Mouse (Mus musculus): ENCODE results near the gene Cyfip2. TPM values are rescaled to one million over a fixed set of nuclear protein-coding genes. Genes with fewer than 3 reads are reported as not detected.

The Cyfip2 gene
- polyA plus RNA-seq, 1 experiment from 2014 or later: 16.2 TPM

DNA sequence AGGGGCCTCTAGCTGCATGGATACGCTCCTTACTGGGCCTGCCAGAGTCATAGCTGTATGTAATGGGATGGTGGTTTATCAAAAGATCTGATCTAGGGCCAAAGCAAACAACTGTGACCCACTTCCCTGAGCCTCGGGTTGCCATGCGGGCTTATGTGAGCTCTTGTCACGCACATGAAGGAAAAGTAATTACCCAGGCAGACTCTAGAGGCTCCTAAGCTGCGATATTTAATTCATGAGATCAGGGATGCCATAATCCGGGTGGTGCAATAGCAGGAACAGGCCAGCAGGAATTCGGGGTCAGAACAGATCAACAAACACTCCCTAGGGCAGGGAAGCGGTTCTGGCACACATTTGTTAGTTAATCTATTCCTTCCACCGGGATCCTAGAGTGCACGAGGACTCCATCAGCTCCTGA, 21.7 kb downstream of the Cyfip2 start:
- ATAC-seq (ENCODE audit: insufficient number of reproducible peaks, low FRiP score, low TSS enrichment, low read depth) (no peak), DNase-seq (ENCODE audit: low spot score) (no peak)
- 49% methylated on average over 10 of the region's 10 CpGs for WGBS
- Histone ChIP-seq H3K4me1 (ENCODE audit: control insufficient read depth, insufficient read depth, low read length) (no peaks in the 10 kb centered on the region), H3K9ac (ENCODE audit: low read length) (no peak overlapping the region), H3K4me2 (ENCODE audit: low read depth, severe bottlenecking) (no peak overlapping the region), H3K36me3 (ENCODE audit: control insufficient read depth, insufficient read depth, low read length) (no peaks in the 10 kb centered on the region), H3K27ac (replicated peaks; ENCODE audit: low read depth, low read length) (no peak overlapping the region), H3K27me3 (ENCODE audit: control insufficient read depth, insufficient read depth, low read length) (no peaks in the 10 kb centered on the region), H3K9me3 (ENCODE audit: control insufficient read depth, low read length) (no peaks in the 10 kb centered on the region), H3K4me3 (ENCODE audit: low read depth, low read length) (no peak overlapping the region)

DNA sequence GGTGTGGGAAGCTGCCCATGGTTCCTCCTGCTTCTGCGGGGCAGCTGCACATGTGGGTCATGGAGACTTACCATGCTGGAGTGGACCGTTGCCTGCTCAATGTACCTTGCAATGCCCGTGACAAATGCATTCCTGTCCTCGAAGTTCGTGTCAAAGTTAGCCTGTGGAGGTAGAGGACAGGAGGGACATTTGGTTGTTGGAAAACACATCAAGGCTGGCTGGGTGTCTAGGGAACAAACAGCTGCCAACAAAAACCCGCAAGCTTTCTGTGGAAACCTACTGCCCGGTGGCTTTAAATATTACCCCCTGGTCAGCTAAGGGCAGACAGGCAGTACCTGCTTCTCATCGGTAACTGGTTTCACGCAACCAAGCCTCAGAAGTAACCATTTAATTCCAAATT, 23.1 kb downstream of the Cyfip2 start:
- H3K27ac ChIP-seq (replicated peaks; ENCODE audit: low read depth, low read length): no peak overlapping the region
- H3K4me3 ChIP-seq (ENCODE audit: low read depth, low read length): no peak overlapping the region
- no peaks in the 10 kb centered on the region for H3K36me3 ChIP-seq (ENCODE audit: control insufficient read depth, insufficient read depth, low read length)
- no peaks in the 10 kb centered on the region for H3K27me3 ChIP-seq (ENCODE audit: control insufficient read depth, insufficient read depth, low read length)
- WGBS: 91% methylated on average over 9 of the region's 9 CpGs
- no peak for DNase-seq (ENCODE audit: low spot score)
- no peak overlapping the region for H3K9ac ChIP-seq (ENCODE audit: low read length)
- H3K9me3 ChIP-seq (ENCODE audit: control insufficient read depth, low read length): no peaks in the 10 kb centered on the region
- ATAC-seq (ENCODE audit: insufficient number of reproducible peaks, low FRiP score, low TSS enrichment, low read depth): no peak
- H3K4me2 ChIP-seq (ENCODE audit: low read depth, severe bottlenecking): no peak overlapping the region
- no peaks in the 10 kb centered on the region for H3K4me1 ChIP-seq (ENCODE audit: control insufficient read depth, insufficient read depth, low read length)

DNA sequence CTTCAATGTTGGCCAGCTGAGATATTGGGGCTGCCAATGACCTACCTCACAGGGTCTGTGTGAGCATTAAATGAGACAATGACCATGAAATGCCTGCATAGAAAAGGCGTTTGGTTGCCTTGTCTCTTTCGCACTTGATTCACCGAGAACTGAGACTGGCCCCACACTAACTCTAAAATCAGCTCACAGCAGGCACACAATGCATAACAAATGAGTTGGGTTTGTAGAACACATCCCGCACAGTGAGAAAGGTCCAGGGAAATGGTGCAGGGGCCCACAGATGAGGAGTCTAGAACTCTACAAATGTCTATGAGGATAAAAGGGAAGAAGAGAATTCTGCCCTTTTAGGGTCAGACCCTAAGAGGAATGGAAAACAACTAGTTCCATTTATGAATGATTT, 23.6 kb downstream of the Cyfip2 start:
- Histone ChIP-seq H3K4me3 (ENCODE audit: low read depth, low read length) (no peak overlapping the region), H3K4me2 (ENCODE audit: low read depth, severe bottlenecking) (no peak overlapping the region), H3K9ac (ENCODE audit: low read length) (no peak overlapping the region), H3K36me3 (ENCODE audit: control insufficient read depth, insufficient read depth, low read length) (no peaks in the 10 kb centered on the region), H3K27ac (replicated peaks; ENCODE audit: low read depth, low read length) (no peak overlapping the region), H3K4me1 (ENCODE audit: control insufficient read depth, insufficient read depth, low read length) (no peaks in the 10 kb centered on the region), H3K9me3 (ENCODE audit: control insufficient read depth, low read length) (no peaks in the 10 kb centered on the region), H3K27me3 (ENCODE audit: control insufficient read depth, insufficient read depth, low read length) (no peaks in the 10 kb centered on the region)
- DNase-seq (ENCODE audit: low spot score): no peak
- 88% methylated on average over 4 of the region's 4 CpGs for WGBS
- no peak for ATAC-seq (ENCODE audit: insufficient number of reproducible peaks, low FRiP score, low TSS enrichment, low read depth)

DNA sequence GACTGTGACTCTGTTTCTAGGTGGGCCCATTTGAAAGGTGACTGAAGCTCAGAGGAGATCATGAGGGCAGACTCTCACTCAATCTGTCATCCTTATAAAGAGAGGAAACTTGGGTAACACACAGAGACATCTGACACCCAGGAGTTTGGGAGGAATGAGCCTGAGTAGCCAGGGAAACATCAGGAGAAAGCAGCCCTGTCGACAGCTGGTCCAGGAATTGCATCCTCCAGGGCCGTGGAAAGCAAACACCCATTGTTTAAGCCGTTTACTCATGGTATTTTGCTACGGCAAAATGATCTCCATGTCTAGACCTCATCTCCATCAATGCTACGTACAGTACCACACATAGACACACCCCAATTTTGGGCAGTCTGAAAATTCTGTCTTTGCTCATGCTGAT, 24.6 kb downstream of the Cyfip2 start:
- no peak overlapping the region for H3K4me2 ChIP-seq (ENCODE audit: low read depth, severe bottlenecking)
- H3K4me3 ChIP-seq (ENCODE audit: low read depth, low read length): no peak overlapping the region
- no peaks in the 10 kb centered on the region for H3K9me3 ChIP-seq (ENCODE audit: control insufficient read depth, low read length)
- 76% methylated on average over 5 of the region's 5 CpGs for WGBS
- DNase-seq (ENCODE audit: low spot score) (no peak), ATAC-seq (ENCODE audit: insufficient number of reproducible peaks, low FRiP score, low TSS enrichment, low read depth) (no peak)
- no peaks in the 10 kb centered on the region for H3K36me3 ChIP-seq (ENCODE audit: control insufficient read depth, insufficient read depth, low read length)
- no peak overlapping the region for H3K27ac ChIP-seq (replicated peaks; ENCODE audit: low read depth, low read length)
- H3K4me1 ChIP-seq (ENCODE audit: control insufficient read depth, insufficient read depth, low read length): no peaks in the 10 kb centered on the region
- no peaks in the 10 kb centered on the region for H3K27me3 ChIP-seq (ENCODE audit: control insufficient read depth, insufficient read depth, low read length)
- H3K9ac ChIP-seq (ENCODE audit: low read length): no peak overlapping the region

DNA sequence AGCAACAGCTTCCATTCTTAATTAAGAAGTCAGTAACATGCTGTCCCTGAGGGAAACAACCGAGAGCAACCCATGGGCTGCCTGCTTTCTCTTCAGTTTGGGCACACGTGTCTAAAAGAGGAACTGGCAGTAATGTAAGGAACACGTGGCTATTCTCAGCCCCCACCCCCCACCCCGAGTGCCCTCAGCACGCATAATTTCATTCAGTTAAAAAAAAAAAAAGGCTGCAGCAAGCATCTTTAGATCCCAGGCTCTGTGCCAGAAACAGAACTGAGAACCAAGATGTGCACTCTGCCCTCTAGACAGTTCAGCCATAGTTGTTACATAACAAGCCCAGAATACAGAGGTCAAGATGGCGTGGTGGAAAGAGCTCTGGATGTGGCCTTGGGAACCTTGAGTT, 25.9 kb downstream of the Cyfip2 start:
- WGBS: 72% methylated on average over 6 of the region's 6 CpGs
- no peak overlapping the region for H3K4me3 ChIP-seq (ENCODE audit: low read depth, low read length)
- H3K4me2 ChIP-seq (ENCODE audit: low read depth, severe bottlenecking): no peak overlapping the region
- no peaks in the 10 kb centered on the region for H3K4me1 ChIP-seq (ENCODE audit: control insufficient read depth, insufficient read depth, low read length)
- H3K9ac ChIP-seq (ENCODE audit: low read length): no peak overlapping the region
- DNase-seq (ENCODE audit: low spot score) (no peak), ATAC-seq (ENCODE audit: insufficient number of reproducible peaks, low FRiP score, low TSS enrichment, low read depth) (no peak)
- no peaks in the 10 kb centered on the region for H3K36me3 ChIP-seq (ENCODE audit: control insufficient read depth, insufficient read depth, low read length)
- H3K9me3 ChIP-seq (ENCODE audit: control insufficient read depth, low read length): no peaks in the 10 kb centered on the region
- no peak overlapping the region for H3K27ac ChIP-seq (replicated peaks; ENCODE audit: low read depth, low read length)
- H3K27me3 ChIP-seq (ENCODE audit: control insufficient read depth, insufficient read depth, low read length): no peaks in the 10 kb centered on the region

DNA sequence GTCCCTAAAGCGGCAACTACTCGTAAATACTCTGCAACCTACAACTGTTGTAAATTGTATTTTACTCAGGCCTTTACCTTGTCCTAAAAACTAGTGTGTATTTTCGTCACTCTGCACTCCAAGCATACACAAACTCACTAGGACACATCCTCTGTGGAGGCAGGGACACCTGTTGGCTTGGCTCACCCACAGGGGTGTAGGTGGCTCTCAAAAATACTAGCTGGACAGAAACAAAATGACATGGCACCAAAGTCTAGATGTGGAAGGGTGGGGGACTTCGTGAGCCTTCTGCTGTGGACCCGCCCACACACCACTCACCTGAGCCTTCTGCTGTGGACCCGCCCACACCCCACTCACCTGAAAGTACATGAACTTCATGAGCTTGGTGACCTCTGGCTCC, 28.9 kb downstream of the Cyfip2 start:
- Histone ChIP-seq H3K9me3 (ENCODE audit: control insufficient read depth, low read length) (no peaks in the 10 kb centered on the region), H3K4me3 (ENCODE audit: low read depth, low read length) (no peak overlapping the region), H3K9ac (ENCODE audit: low read length) (no peak overlapping the region), H3K4me1 (ENCODE audit: control insufficient read depth, insufficient read depth, low read length) (no peaks in the 10 kb centered on the region), H3K27ac (replicated peaks; ENCODE audit: low read depth, low read length) (no peak overlapping the region), H3K27me3 (ENCODE audit: control insufficient read depth, insufficient read depth, low read length) (no peaks in the 10 kb centered on the region), H3K4me2 (ENCODE audit: low read depth, severe bottlenecking) (no peak overlapping the region), H3K36me3 (ENCODE audit: control insufficient read depth, insufficient read depth, low read length) (no peaks in the 10 kb centered on the region)
- no peak for ATAC-seq (ENCODE audit: insufficient number of reproducible peaks, low FRiP score, low TSS enrichment, low read depth)
- 92% methylated on average over 6 of the region's 6 CpGs for WGBS
- DNase-seq (ENCODE audit: low spot score): no peak

DNA sequence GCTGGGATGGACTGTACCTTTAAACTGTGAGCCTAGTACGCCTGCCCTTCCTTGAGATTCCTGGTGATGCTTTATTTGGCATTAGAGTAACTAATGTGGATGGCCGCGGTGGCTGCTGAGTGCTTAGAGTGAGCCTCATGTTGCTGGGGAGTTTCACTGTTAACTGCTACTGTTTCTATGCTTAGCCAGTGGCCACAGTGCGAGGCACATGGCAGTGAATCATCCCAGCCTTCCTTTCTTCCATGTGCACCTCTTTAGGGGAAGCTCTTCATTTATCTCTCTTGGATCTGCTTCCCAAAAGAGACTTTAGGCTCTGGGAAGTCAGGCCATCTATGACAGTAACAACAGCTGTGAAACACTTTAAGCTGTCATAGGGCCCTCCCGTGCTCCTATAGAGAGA, 30.0 kb downstream of the Cyfip2 start:
- ATAC-seq (ENCODE audit: insufficient number of reproducible peaks, low FRiP score, low TSS enrichment, low read depth): no peak
- no peak overlapping the region for H3K9ac ChIP-seq (ENCODE audit: low read length)
- H3K27me3 ChIP-seq (ENCODE audit: control insufficient read depth, insufficient read depth, low read length): no peaks in the 10 kb centered on the region
- H3K9me3 ChIP-seq (ENCODE audit: control insufficient read depth, low read length): no peaks in the 10 kb centered on the region
- H3K27ac ChIP-seq (replicated peaks; ENCODE audit: low read depth, low read length): no peak overlapping the region
- 97% methylated on average over 5 of the region's 5 CpGs for WGBS
- no peak for DNase-seq (ENCODE audit: low spot score)
- no peak overlapping the region for H3K4me3 ChIP-seq (ENCODE audit: low read depth, low read length)
- no peaks in the 10 kb centered on the region for H3K4me1 ChIP-seq (ENCODE audit: control insufficient read depth, insufficient read depth, low read length)
- H3K4me2 ChIP-seq (ENCODE audit: low read depth, severe bottlenecking): no peak overlapping the region
- no peaks in the 10 kb centered on the region for H3K36me3 ChIP-seq (ENCODE audit: control insufficient read depth, insufficient read depth, low read length)

DNA sequence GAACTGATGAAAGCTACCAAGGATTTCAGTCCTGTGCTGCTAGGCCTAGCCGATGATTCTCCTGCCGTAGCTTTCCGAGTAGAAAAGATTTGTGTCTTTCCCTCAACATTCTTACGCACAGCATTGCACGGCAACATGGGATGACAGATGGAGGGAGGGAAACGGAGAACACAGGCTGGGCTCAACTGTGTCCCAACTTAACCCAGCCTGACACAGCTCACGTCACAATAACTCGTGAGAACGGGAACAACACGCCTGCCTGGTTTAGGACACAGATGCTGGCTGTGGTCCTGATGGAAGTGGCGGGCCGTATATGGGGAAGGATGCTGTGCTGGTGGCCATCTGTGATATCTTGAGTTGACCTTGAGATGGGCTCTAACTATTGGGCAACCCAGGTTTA, 34.0 kb downstream of the Cyfip2 start:
- no peak overlapping the region for H3K9ac ChIP-seq (ENCODE audit: low read length)
- H3K4me2 ChIP-seq (ENCODE audit: low read depth, severe bottlenecking): no peak overlapping the region
- no peaks in the 10 kb centered on the region for H3K9me3 ChIP-seq (ENCODE audit: control insufficient read depth, low read length)
- no peak overlapping the region for H3K27ac ChIP-seq (replicated peaks; ENCODE audit: low read depth, low read length)
- no peak overlapping the region for H3K4me3 ChIP-seq (ENCODE audit: low read depth, low read length)
- ATAC-seq (ENCODE audit: insufficient number of reproducible peaks, low FRiP score, low TSS enrichment, low read depth) (no peak), DNase-seq (ENCODE audit: low spot score) (no peak)
- no peaks in the 10 kb centered on the region for H3K4me1 ChIP-seq (ENCODE audit: control insufficient read depth, insufficient read depth, low read length)
- no peaks in the 10 kb centered on the region for H3K27me3 ChIP-seq (ENCODE audit: control insufficient read depth, insufficient read depth, low read length)
- 91% methylated on average over 12 of the region's 12 CpGs for WGBS
- no peaks in the 10 kb centered on the region for H3K36me3 ChIP-seq (ENCODE audit: control insufficient read depth, insufficient read depth, low read length)

DNA sequence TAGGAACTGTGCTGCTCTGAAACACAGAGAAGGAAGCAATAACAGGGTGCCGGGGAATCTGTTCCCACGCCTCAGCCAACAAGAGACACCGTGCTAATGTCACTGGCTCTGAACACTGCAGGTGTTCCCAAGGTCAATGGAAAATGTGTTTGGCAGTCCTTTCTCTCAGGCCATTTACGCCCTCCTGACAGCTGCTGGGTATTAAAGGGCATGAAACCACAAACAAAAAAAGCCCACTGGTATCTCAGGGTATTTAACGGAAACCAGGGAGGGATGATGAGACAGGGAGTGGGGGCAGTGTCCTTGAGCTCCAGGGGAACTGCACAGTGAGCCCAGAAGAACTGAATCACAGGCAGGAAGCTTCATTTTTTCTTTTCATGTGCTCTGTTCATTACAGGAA, 34.5 kb downstream of the Cyfip2 start:
- Histone ChIP-seq H3K36me3 (ENCODE audit: control insufficient read depth, insufficient read depth, low read length) (no peaks in the 10 kb centered on the region), H3K4me3 (ENCODE audit: low read depth, low read length) (no peak overlapping the region), H3K27ac (replicated peaks; ENCODE audit: low read depth, low read length) (no peak overlapping the region), H3K9me3 (ENCODE audit: control insufficient read depth, low read length) (no peaks in the 10 kb centered on the region), H3K27me3 (ENCODE audit: control insufficient read depth, insufficient read depth, low read length) (no peaks in the 10 kb centered on the region), H3K4me1 (ENCODE audit: control insufficient read depth, insufficient read depth, low read length) (no peaks in the 10 kb centered on the region), H3K9ac (ENCODE audit: low read length) (no peak overlapping the region), H3K4me2 (ENCODE audit: low read depth, severe bottlenecking) (no peak overlapping the region)
- DNase-seq (ENCODE audit: low spot score): no peak
- WGBS: 83% methylated on average over 5 of the region's 5 CpGs
- ATAC-seq (ENCODE audit: insufficient number of reproducible peaks, low FRiP score, low TSS enrichment, low read depth): no peak

Measured in limb, embryonic 11.5 days (tissue).